Mouse (Mus musculus) hindbrain, embryonic 13.5 days (tissue): ENCODE data around the gene Slc39a1. TPM values are rescaled to one million over a fixed set of nuclear protein-coding genes. Genes with fewer than 3 reads are reported as not detected.

Source experiments
- ATAC-seq: fragments of 200-750 bp; cut with Nextera tagmentation; 2 replicates; pipeline ENCODE4 v1.8.0; 2017; ENCODE audit warnings: moderate TSS enrichment; ENCODE audit not compliant: low FRiP score
- H3K27ac ChIP-seq: fragments of 300-500 bp; sonication (generic); 2 replicates; pipeline ENCODE4 v1.5.1; 2015; ENCODE audit warnings: inconsistent platforms, mild to moderate bottlenecking, moderate library complexity
- H3K27me3 ChIP-seq: fragments of 300-500 bp; sonication (generic); 2 replicates; pipeline ENCODE4 v1.6.1; 2015; ENCODE audit warnings: mild to moderate bottlenecking, inconsistent platforms
- H3K36me3 ChIP-seq: fragments of 300-500 bp; sonication (generic); 2 replicates; pipeline ENCODE4 v1.6.1; 2015; ENCODE audit warnings: mild to moderate bottlenecking, inconsistent platforms
- H3K4me1 ChIP-seq: fragments of 300-500 bp; sonication (generic); replicated peaks from 2 replicates; pipeline ENCODE4 v1.6.1; 2015; ENCODE audit warnings: inconsistent platforms
- H3K4me2 ChIP-seq: fragments of 300-500 bp; sonication (generic); 2 replicates; pipeline ENCODE4 v1.6.1; 2015; ENCODE audit warnings: inconsistent platforms, mild to moderate bottlenecking, moderate library complexity
- H3K4me3 ChIP-seq: fragments of 300-500 bp; sonication (generic); 2 replicates; pipeline ENCODE4 v1.5.1; 2015; ENCODE audit warnings: mild to moderate bottlenecking, inconsistent platforms
- H3K9ac ChIP-seq: fragments of 300-500 bp; sonication (generic); 2 replicates; pipeline ENCODE4 v1.6.1; 2015; ENCODE audit warnings: mild to moderate bottlenecking, inconsistent platforms
- H3K9me3 ChIP-seq: fragments of 300-500 bp; sonication (generic); 2 replicates; pipeline ENCODE4 v1.6.1; 2016; ENCODE audit warnings: inconsistent platforms
- WGBS: fragments of 180-500 bp; shearing (Covaris S2); methylation state at CpG from one replicate; pipeline ENCODE4 v1.1.7; 2015; 5-methylcytosine and 5-hydroxymethylcytosine counted together
- polyA plus RNA-seq: library from polyadenylated mRNA; unstranded; fragments of >200 nt; fragmentation: Nextera tagmentation; extraction: Ambion mirVana; gene quantifications from 2 replicates; pipeline ENCODE4 v1.2.1, GENCODE M21; 2015

Gene Slc39a1
- 52.7 and 54.9 TPM in 2 replicates for polyA plus RNA-seq

DNA sequence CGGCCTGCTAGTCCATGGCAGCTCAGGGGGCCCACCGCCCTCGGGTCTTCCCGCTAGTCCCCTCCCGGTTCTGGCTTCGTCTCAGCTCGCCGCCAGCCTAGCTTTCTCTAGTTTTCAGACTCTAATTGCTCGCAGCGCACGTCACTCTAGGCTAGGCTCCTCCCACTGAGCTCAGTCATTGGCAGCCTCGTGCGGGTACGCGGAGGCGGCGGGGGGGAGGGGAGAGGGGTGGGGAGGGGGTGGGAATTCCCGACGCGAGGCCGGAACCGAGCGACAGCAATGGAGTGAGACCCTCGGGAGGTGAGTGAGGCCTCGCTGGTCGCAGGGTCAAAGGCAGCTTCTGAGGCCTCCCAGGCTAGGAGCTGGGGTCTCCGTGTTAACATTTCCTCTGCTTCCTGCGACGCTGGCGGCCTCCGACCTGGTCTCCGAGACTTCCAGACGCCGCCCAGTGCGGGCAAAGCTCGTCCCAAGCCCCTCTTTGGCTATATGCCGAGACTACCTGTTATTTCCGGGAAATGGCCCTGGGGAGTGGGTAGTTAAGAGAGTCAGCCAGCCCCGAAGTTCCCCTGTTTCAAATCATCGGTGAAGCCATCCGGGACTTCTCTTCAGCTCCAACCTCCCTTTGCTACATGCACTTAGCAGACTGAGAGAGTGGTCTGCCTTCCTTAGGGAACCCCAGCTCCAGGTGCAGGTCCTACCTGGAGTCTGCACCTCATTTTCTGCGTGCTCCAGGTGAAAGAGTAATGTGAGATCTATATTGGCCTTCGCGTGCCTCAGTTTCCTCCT lies at the start of gene Slc39a1:
Gene Slc39a1, plus strand, starts transcription at position 213 of the 786 bp plus-strand sequence.
- peak within 1 kb of the TSS; percentile 65 for H3K4me3 ChIP-seq
- WGBS: under 1% methylated on average over 42 of the region's 44 CpGs
- no peaks in the 10 kb centered on the region for H3K27me3 ChIP-seq
- no peaks in the 10 kb centered on the region for H3K9me3 ChIP-seq
- peaks cover 14% of the 10 kb centered on the region for H3K36me3 ChIP-seq
- H3K9ac ChIP-seq: peak within 1 kb of the TSS; percentile 83
- H3K27ac ChIP-seq: peak within 1 kb of the TSS; percentile 94
- peak; percentile 94 for ATAC-seq
- H3K4me2 ChIP-seq: peak within 1 kb of the TSS; percentile 89
- H3K4me1 ChIP-seq: peaks cover 32% of the 10 kb centered on the region

DNA sequence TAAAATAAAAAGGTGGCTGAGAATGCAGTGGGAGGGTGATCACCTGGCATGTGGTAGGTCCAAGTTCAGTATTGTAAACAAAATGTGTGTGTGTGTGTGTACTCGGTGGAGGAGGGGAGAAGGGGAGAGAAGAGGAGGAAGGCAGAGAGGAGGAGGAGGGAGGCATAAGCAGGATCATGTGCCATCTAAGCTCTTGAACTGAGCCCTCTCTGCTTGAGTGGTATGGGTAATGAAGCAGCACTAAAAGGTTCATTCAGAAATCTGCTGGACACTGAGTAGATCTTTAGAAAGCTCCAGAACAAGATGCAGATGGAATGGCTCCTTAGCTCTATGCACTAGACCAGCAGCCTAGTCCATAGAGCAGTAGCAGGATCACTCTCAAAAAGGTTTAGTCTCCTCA lies 45.1 kb upstream of the Slc39a1 start:
- 62% methylated on average over 1 of the region's 1 CpGs for WGBS
- Histone ChIP-seq H3K27me3 (no peaks in the 10 kb centered on the region), H3K9me3 (no peaks in the 10 kb centered on the region), H3K4me2 (no peak overlapping the region), H3K27ac (no peak overlapping the region), H3K9ac (no peak overlapping the region), H3K4me1 (no peaks in the 10 kb centered on the region), H3K36me3 (peaks cover 10% of the 10 kb centered on the region), H3K4me3 (no peak overlapping the region)
- no peak for ATAC-seq

DNA sequence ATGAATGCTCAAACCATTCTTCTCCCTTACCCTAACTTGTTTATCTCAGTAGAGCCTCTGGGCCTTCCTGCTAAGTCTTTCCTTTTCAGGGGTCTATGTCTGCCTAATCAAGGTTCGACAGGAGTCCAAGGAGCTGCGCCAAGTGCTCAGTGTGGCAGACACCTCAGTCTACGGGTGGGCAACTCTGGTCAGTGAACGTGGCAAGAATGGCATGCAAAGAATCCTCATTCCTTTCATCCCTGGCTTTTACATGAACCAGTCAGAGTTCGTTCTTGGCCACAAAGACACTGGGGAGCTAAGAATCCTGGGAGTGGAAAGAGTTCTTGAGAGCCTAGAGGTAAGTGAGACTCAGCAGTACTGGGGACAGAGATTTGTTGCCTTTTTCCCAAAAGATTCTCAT lies 44.4 kb upstream of the Slc39a1 start:
- Histone ChIP-seq H3K27ac (no peak overlapping the region), H3K4me2 (no peak overlapping the region), H3K27me3 (no peaks in the 10 kb centered on the region), H3K9ac (no peak overlapping the region), H3K9me3 (no peaks in the 10 kb centered on the region), H3K4me1 (no peaks in the 10 kb centered on the region), H3K4me3 (no peak overlapping the region), H3K36me3 (peaks cover 17% of the 10 kb centered on the region)
- no peak for ATAC-seq
- WGBS: 78% methylated on average over 5 of the region's 5 CpGs

DNA sequence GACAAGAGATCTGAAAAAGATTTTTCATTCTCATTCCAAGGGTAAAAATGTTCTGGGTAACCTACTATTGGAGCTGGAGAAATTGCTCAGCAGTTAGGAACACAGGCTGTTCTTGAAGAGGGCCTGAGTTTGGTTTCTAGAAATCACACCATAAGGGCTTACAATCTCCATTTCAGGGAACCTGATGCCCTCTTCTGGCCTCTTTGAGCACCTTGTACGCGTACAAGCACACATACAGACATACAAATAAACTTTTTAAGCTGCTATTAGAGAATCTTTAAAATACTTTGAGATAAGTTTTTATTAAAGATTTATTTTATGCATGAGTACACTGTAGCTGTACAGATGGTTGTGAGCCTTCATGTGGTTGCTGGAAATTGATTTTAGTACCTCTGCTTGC lies 43.4 kb upstream of the Slc39a1 start:
- Histone ChIP-seq H3K27me3 (no peaks in the 10 kb centered on the region), H3K9me3 (no peaks in the 10 kb centered on the region), H3K4me2 (no peak overlapping the region), H3K27ac (no peak overlapping the region), H3K36me3 (peaks cover 26% of the 10 kb centered on the region), H3K4me1 (no peaks in the 10 kb centered on the region), H3K4me3 (no peak overlapping the region), H3K9ac (no peak overlapping the region)
- no peak for ATAC-seq
- WGBS: 95% methylated on average over 2 of the region's 2 CpGs

DNA sequence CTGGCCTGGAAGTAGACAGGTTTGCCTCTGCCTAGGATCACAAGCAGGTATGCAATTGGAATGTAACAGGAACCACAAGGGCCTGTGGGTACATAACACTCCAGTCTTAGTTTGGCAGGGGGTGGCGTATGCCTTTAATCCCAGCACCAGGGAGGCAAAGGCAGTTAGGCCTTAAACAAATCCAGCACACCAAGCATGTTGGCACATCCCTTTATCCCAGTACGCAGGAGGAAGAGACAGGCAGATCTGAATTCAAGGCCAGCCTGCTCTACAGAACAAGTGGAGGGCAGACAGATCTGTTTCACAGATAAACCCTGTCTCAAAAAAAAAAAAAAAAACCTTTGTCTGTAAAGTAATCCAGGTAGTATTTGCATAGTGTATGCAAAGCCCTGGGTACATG lies 39.3 kb upstream of the Slc39a1 start:
- no peak for ATAC-seq
- Histone ChIP-seq H3K4me2 (no peak overlapping the region), H3K4me1 (peaks cover 23% of the 10 kb centered on the region), H3K9me3 (no peaks in the 10 kb centered on the region), H3K27me3 (no peaks in the 10 kb centered on the region), H3K9ac (no peak overlapping the region), H3K4me3 (no peak overlapping the region), H3K27ac (no peak overlapping the region), H3K36me3 (peaks cover 56% of the 10 kb centered on the region)
- 94% methylated on average over 2 of the region's 2 CpGs for WGBS

DNA sequence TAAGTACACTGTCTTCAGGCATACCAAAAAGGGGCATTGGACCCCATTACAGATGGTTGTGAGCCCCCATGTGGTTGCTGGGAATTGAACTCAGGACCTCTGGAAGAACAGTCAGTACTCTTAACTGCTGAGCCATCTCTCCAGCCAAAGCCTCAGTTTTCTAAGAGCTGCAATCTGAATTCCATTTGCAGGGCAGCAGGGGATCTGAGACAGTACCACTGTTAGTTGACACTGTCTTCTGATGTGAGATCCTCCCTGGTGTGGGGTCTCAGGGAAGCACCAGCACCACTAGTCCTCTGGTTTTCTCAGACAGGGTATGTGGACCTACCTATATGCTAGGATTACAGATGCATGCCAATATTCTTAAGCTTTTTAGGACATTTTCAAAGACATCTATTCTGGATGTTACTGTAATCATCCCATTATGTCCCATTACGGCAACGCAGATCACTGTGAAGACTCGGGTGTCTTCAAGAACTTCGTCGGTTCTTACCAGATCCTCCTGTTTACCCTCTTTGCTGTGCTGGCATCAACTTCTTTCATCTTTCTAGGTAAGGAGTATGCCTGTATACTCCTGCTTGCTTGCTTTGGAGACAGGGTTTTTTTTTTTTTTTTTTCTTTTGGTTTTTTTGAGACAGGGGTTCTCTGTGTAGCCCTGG lies 37.9 kb upstream of the Slc39a1 start:
- no peaks in the 10 kb centered on the region for H3K27me3 ChIP-seq
- H3K27ac ChIP-seq: no peak overlapping the region
- no peak overlapping the region for H3K4me2 ChIP-seq
- 91% methylated on average over 5 of the region's 5 CpGs for WGBS
- peaks cover 56% of the 10 kb centered on the region for H3K36me3 ChIP-seq
- H3K4me3 ChIP-seq: no peak overlapping the region
- H3K4me1 ChIP-seq: peaks cover 29% of the 10 kb centered on the region
- no peak overlapping the region for H3K9ac ChIP-seq
- no peaks in the 10 kb centered on the region for H3K9me3 ChIP-seq
- no peak for ATAC-seq

DNA sequence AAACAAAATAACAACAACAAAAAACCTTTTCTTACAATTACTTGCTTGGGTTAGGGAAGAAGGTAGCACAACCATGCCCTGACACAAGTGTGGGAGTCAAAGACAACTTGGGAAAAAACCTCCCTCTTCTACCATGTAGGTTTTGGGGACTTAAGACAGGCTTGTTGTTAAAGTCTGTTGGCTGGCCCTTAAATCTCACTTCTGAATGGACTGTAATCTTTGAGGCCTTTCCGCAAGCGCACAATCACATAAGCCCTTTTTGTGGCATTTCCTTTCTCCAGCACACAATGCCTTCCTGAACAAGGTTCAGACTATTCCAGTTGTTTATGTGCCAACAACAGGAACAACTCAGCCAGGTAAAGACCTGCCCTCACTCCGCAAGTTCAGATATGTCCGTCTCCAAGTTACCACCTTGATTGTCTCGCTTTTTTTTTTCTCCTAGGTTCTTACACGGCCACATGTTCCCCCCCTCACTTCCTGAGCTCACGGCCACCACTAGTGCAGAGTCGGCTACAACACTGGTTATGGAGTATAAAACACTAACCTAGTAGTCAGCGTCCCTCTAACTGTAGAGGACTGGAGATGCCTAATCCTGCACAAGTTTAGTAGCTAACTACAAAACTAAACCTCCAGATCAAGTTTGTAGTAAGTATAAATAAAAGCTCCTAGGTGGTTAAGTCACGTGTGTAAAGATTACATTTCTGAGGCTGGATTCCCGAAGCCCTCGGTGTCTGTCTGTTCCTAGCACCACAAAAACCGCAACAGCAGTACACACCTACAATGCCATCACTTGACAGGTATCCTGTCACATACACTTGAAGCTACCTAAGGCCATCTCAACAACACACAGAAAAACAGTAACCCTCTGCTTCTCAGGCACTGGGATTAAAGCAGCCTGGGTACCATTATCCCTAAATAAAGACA lies 36.2 kb upstream of the Slc39a1 start:
- H3K36me3 ChIP-seq: peaks cover 56% of the 10 kb centered on the region
- H3K4me2 ChIP-seq: peak overlapping the region; percentile 95
- peaks cover 29% of the 10 kb centered on the region for H3K4me1 ChIP-seq
- no peak overlapping the region for H3K27ac ChIP-seq
- ATAC-seq: no peak
- no peaks in the 10 kb centered on the region for H3K9me3 ChIP-seq
- 86% methylated on average over 13 of the region's 13 CpGs for WGBS
- H3K4me3 ChIP-seq: peak overlapping the region; percentile 86
- H3K9ac ChIP-seq: peak overlapping the region; percentile 91
- H3K27me3 ChIP-seq: no peaks in the 10 kb centered on the region

DNA sequence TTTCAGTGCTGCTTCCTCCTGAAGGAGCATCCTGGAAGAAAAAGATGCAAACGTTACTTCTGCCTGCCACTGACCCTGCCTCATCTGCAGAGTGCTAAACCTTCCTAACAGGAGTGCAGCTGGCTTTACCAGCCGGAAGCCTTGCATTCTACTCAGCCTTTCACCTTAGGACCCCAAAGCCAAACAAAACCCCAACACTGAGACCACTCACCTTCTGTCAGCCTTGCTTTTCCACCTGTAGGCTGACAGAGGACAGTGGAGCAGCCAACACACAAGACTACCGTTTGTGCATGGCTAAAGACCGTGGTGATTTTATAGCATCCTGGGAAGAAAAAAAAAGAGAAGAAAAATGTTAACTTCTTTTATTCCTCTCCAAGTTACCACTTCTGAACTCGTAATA lies 35.2 kb upstream of the Slc39a1 start:
- H3K9me3 ChIP-seq: no peaks in the 10 kb centered on the region
- peak overlapping the region; percentile 86 for H3K4me3 ChIP-seq
- ATAC-seq: no peak
- no peak overlapping the region; the same call in 1 of the 2 replicates for H3K27ac ChIP-seq
- peaks cover 29% of the 10 kb centered on the region for H3K4me1 ChIP-seq
- peak overlapping the region; percentile 95 for H3K4me2 ChIP-seq
- 18% methylated on average over 5 of the region's 5 CpGs for WGBS
- peak overlapping the region; percentile 91 for H3K9ac ChIP-seq
- no peaks in the 10 kb centered on the region for H3K27me3 ChIP-seq
- peaks cover 48% of the 10 kb centered on the region for H3K36me3 ChIP-seq

DNA sequence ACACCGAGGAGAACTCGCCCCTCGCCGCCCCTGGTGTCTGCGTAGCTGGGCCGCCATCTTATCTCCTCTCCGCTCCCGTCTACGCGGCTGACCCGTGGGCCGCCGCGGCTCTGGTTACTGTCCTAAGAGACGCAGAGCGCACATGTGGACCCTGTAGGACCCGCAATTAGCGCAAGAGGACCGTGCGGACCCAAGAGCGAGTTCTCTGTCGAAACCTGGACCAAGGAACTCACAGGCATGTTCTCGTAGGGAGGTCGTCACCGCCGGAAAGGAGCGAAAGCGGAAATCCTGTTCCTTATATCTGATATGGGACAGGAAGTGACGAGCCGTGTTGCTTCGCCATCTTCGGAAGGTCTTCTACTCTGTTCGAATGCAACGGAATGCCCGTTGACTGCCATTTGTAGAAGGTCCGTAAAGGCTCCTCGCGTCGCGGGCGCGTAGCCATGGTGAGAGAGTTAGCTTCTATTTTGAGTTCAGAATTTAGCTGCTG lies 34.5 kb upstream of the Slc39a1 start, which contains the start of the genes Rps27 and Rab13:
Gene Rps27, minus strand, starts transcription at position 275 of the 490 bp plus-strand sequence.
Gene Rab13, plus strand, starts transcription at position 319 of the 490 bp plus-strand sequence.
- H3K4me3 ChIP-seq: peak within 1 kb of the TSS; percentile 86
- H3K27ac ChIP-seq: peak within 1 kb of the TSS; percentile 92
- no peaks in the 10 kb centered on the region for H3K9me3 ChIP-seq
- H3K4me1 ChIP-seq: peaks cover 29% of the 10 kb centered on the region
- peaks cover 41% of the 10 kb centered on the region for H3K36me3 ChIP-seq
- WGBS: under 1% methylated on average over 42 of the region's 42 CpGs
- no peaks in the 10 kb centered on the region for H3K27me3 ChIP-seq
- peak within 1 kb of the TSS; percentile 91 for H3K9ac ChIP-seq
- ATAC-seq: peak; percentile 95
- H3K4me2 ChIP-seq: peak within 1 kb of the TSS; percentile 95

DNA sequence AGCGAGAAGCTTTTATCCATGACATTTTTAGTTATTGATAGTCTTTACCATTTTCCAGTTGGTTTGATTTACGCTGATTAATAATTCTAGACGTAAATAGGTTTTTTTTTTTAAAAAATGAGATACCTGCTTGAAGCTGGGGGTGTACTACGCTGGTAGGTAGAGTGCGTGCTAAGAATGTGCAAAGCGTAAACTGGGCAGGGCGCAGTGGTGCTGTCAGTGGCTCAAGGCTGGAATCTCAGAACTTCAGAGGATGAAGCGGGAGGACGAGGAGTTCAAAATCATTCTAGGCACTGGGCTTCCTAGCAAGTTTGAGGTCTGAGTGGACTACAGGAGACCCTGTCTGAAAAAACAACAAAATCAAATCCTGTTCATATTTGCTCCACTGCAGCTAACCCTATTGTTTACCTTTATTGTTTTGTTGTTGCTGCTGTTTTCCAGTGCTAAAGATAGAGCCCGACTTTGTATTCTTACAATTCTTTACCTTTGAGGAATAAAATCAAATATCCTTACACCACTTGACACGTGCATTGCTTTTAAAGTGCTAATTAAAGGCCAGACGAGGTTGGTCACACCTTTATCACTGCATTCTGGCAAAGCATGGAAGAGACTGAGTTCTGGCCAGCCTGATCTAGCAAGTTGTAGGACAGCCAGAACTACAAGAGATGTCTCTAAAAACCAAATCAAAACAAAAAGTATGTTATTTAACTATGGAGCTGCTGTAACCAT lies 33.9 kb upstream of the Slc39a1 start:
- H3K36me3 ChIP-seq: peaks cover 34% of the 10 kb centered on the region
- H3K4me2 ChIP-seq: peak overlapping the region; percentile 68
- peak overlapping the region; percentile 86 for H3K4me3 ChIP-seq
- peak; percentile 71 for ATAC-seq
- H3K9ac ChIP-seq: peak overlapping the region; percentile 91
- peaks cover 29% of the 10 kb centered on the region for H3K4me1 ChIP-seq
- H3K27ac ChIP-seq: peak overlapping the region; percentile 92
- no peaks in the 10 kb centered on the region for H3K9me3 ChIP-seq
- H3K27me3 ChIP-seq: no peaks in the 10 kb centered on the region
- WGBS: 11% methylated on average over 12 of the region's 12 CpGs

DNA sequence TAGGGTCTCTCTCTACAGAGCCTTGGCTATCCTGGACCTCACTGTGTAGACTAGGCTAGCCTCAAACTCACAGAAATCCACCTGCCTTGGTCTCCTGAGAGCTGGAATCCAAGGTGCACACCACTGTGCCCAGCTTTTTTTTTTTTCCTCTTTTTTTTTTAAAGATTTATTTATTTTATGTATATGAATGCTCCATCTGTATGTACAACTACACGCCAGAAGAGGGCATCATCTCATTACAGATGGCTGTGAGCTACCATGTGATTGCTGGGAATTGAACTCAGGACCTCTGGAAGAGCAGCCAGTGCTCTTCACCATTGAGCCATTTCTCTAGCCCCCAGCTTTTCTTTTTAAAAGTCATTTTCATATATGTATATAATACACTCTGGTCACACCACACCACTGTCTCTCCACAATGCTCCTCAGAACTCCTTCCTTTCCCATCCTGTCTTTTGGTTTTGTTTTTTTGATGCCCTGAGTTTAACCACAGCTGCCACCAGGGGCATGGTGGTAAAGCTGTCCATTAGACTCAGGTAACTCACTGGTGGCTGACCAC lies 32.1 kb upstream of the Slc39a1 start:
- Histone ChIP-seq H3K36me3 (peaks cover 17% of the 10 kb centered on the region), H3K4me3 (no peak overlapping the region), H3K9ac (no peak overlapping the region), H3K27me3 (no peaks in the 10 kb centered on the region), H3K27ac (no peak overlapping the region), H3K9me3 (no peaks in the 10 kb centered on the region), H3K4me1 (peaks cover 36% of the 10 kb centered on the region), H3K4me2 (no peak overlapping the region)
- WGBS: 50% methylated on average over 1 of the region's 1 CpGs
- ATAC-seq: no peak
